Mouse (Mus musculus): Measurements from ENCODE around the gene Gh. TPM values are rescaled to one million over a fixed set of nuclear protein-coding genes. Genes with fewer than 3 reads are reported as not detected.
"Not testable (repeated sequence)": the region's sequence is repeated elsewhere in the genome, so short reads cannot be mapped to it uniquely, and the experiment has no call there.

Gene Gh
- polyA plus RNA-seq, 1 experiment, result not detected

DNA sequence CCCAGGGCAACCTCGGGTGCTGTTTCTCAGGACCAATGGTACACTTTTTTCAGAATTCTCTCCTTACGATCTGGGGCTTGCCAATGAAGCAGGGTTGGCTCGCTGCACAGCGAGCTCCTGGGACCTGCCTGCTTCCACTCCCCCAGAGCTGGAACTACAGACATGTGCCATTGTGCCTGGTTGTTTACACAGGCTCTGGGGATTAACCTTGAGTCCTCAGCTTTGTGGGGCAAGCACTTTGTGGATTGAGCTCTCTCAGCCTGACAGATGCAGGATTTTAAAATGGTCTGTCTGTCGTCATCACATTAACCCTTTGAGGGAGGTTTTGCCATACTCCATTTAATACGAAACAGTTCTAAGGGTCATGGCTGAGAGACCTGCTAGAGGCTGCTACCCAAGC is 43.2 kb upstream of the Gh start:
- H3K27me3 ChIP-seq (ENCODE audit: control insufficient read depth, insufficient read depth, insufficient read length), result peaks cover 45% of the 10 kb centered on the region
- no peak overlapping the region for H3K4me2 ChIP-seq (ENCODE audit: low read depth)
- no peak overlapping the region for H3ac ChIP-seq (ENCODE audit: control insufficient read depth, insufficient read length)
- no peak overlapping the region for H3K4me3 ChIP-seq
- H3K36me3 ChIP-seq (ENCODE audit: control insufficient read depth, insufficient read depth), result peaks cover 7% of the 10 kb centered on the region
- TF ChIP-seq USF1 (IDR thresholded peaks at IDR 0.05; ENCODE audit: low read depth) (no peak), E2F4 (IDR thresholded peaks at IDR 0.05; ENCODE audit: insufficient read depth) (no peak), SRF (IDR thresholded peaks at IDR 0.05; ENCODE audit: control insufficient read depth, insufficient read length, low read depth) (no peak), POLR2A (IDR thresholded peaks at IDR 0.05; ENCODE audit: insufficient read length, low read depth) (no peak), MYOD1 (IDR thresholded peaks at IDR 0.05; ENCODE audit: control insufficient read depth in 1 of 3, insufficient read length in 2 of 3, low read depth in 2 of 3) (peak in 1 of 3 experiments; percentile 12), MYOG (IDR thresholded peaks at IDR 0.05; ENCODE audit: control insufficient read depth in 1 of 3, insufficient read depth in 1 of 3, insufficient read length in 2 of 3, low read depth in 2 of 3) (peak in 2 of 3 experiments; percentile 47 to 56)
- no peaks in the 10 kb centered on the region for H3K79me2 ChIP-seq (ENCODE audit: control insufficient read depth, insufficient read depth)

DNA sequence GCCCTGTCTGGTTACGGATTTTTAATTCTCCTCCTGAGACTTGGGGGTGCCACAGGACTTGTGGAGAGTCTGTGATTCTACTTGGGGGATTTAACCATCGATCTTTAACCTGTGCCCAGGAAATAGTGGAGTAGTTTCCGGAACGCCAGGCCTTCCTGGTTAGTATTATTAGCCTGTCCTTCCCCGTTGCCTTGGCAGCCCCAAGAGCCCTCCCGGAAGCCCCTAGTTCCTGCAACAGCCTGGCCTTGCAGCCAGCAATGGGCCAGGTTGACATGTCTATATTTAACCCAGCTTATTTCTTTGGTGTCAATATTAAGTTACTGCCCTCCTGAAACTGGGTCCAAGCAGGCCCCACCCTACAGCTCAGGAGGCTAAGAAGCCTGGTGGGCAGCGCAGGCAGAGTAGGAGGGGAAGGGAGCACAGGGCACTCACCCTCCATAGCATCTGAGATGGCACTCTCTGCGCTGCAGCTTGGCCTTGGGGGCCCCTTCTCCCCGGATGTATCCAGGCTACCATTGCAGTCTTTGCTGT is 39.4 kb upstream of the Gh start:
- no peaks in the 10 kb centered on the region for H3K79me2 ChIP-seq (ENCODE audit: control insufficient read depth, insufficient read depth)
- H3K4me3 ChIP-seq, result no peak overlapping the region
- TF ChIP-seq CEBPB (IDR thresholded peaks at IDR 0.05; ENCODE audit: insufficient read depth, poor library complexity, severe bottlenecking), result no peak
- TF ChIP-seq SRF (IDR thresholded peaks at IDR 0.05; ENCODE audit: control insufficient read depth, insufficient read length, low read depth), result no peak
- no peak for TF ChIP-seq MYOD1 (IDR thresholded peaks at IDR 0.05; ENCODE audit: control insufficient read depth in 1 of 3, insufficient read length in 2 of 3, low read depth in 2 of 3)
- TF ChIP-seq E2F4 (IDR thresholded peaks at IDR 0.05; ENCODE audit: insufficient read depth), result no peak
- TF ChIP-seq USF1 (IDR thresholded peaks at IDR 0.05; ENCODE audit: low read depth), result no peak
- TF ChIP-seq TCF12 (IDR thresholded peaks at IDR 0.05; ENCODE audit: insufficient read depth, poor library complexity, severe bottlenecking), result no peak
- no peak for TF ChIP-seq TCF3 (IDR thresholded peaks at IDR 0.05; ENCODE audit: insufficient read length, low read depth)
- no peak for TF ChIP-seq POLR2A (IDR thresholded peaks at IDR 0.05; ENCODE audit: insufficient read length, low read depth)
- TF ChIP-seq MAX (IDR thresholded peaks at IDR 0.05; ENCODE audit: low read depth), result no peak
- no peak for TF ChIP-seq REST (IDR thresholded peaks at IDR 0.05; ENCODE audit: insufficient read depth, insufficient read length)
- TF ChIP-seq MYOG (IDR thresholded peaks at IDR 0.05; ENCODE audit: control insufficient read depth in 1 of 3, insufficient read depth in 1 of 3, insufficient read length in 2 of 3, low read depth in 2 of 3), result no peak
- TF ChIP-seq POLR2AphosphoS2 (IDR thresholded peaks at IDR 0.05; ENCODE audit: insufficient read length, low read depth), result no peak

DNA sequence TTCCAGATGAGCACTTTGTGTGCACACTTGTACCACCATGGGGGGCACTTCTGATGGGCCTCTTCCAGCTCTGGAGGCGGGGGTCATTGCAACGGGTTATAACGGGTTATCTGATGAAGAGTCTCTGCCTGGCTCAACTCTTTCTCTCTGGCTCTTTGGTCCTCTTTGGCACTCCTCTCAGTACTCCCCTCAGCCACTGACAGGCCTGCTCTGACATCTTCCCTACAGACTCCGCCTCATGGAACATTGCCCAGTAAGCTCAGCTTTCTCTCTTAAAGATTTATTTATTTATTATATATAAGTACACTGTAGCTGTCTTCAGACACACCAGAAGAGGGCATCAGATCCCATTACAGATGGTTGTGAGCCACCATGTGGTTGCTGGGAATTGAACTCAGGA is 37.7 kb upstream of the Gh start:
- peak overlapping the region; percentile 8 for H3K4me2 ChIP-seq (ENCODE audit: low read depth)
- H3K36me3 ChIP-seq (ENCODE audit: control insufficient read depth, insufficient read depth); H3K4me3 ChIP-seq; H3K79me2 ChIP-seq (ENCODE audit: control insufficient read depth, insufficient read depth); H3ac ChIP-seq (ENCODE audit: control insufficient read depth, insufficient read length): not testable (repeated sequence)
- peaks cover 12% of the 10 kb centered on the region for H3K27me3 ChIP-seq (ENCODE audit: control insufficient read depth, insufficient read depth, insufficient read length)

More for the DNA sequence above, 39.4 kb upstream of the Gh start:
- Histone ChIP-seq H3K4me2 (ENCODE audit: low read depth) (no peak overlapping the region), H3K36me3 (ENCODE audit: control insufficient read depth, insufficient read depth) (peaks cover 4% of the 10 kb centered on the region), H3K27me3 (ENCODE audit: control insufficient read depth, insufficient read depth, insufficient read length) (peaks cover 20% of the 10 kb centered on the region), H3ac (ENCODE audit: control insufficient read depth, insufficient read length) (no peak overlapping the region)

DNA sequence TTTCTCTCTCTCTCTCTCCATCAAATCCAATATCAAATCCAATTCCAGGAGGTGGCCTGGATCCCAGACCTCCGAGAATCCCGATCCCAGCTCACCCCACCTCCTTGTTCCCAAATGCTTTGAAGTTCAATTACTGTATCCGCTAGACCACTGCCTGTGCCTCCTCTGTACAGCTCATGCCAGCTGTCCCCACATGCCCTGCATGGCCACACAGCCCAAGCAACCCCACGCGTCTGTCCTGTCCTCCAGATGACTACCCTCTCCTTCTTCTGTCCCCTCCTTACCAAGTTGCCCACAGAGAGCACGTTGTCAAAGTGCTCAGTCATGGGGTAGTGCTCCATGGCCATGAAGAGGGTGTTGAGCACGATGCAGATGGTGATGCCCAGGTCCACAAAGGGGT is 37.2 kb upstream of the Gh start:
- no peaks in the 10 kb centered on the region for H3K79me2 ChIP-seq (ENCODE audit: control insufficient read depth, insufficient read depth)
- no peak overlapping the region for H3ac ChIP-seq (ENCODE audit: control insufficient read depth, insufficient read length)
- H3K36me3 ChIP-seq (ENCODE audit: control insufficient read depth, insufficient read depth), result peaks cover 4% of the 10 kb centered on the region
- peaks cover 10% of the 10 kb centered on the region for H3K27me3 ChIP-seq (ENCODE audit: control insufficient read depth, insufficient read depth, insufficient read length)
- no peak overlapping the region for H3K4me3 ChIP-seq
- H3K4me2 ChIP-seq (ENCODE audit: low read depth), result peak overlapping the region; percentile 28
- TF ChIP-seq REST (IDR thresholded peaks at IDR 0.05; ENCODE audit: insufficient read depth, insufficient read length) (no peak), TCF3 (IDR thresholded peaks at IDR 0.05; ENCODE audit: insufficient read length, low read depth) (no peak), MYOG (IDR thresholded peaks at IDR 0.05; ENCODE audit: control insufficient read depth in 1 of 3, insufficient read depth in 1 of 3, insufficient read length in 2 of 3, low read depth in 2 of 3) (peak; percentile 44 to 95 (median 88)), TCF12 (IDR thresholded peaks at IDR 0.05; ENCODE audit: insufficient read depth, poor library complexity, severe bottlenecking) (no peak), CEBPB (IDR thresholded peaks at IDR 0.05; ENCODE audit: insufficient read depth, poor library complexity, severe bottlenecking) (no peak), USF1 (IDR thresholded peaks at IDR 0.05; ENCODE audit: low read depth) (no peak), MYOD1 (IDR thresholded peaks at IDR 0.05; ENCODE audit: control insufficient read depth in 1 of 3, insufficient read length in 2 of 3, low read depth in 2 of 3) (peak in 2 of 3 experiments; percentile 35 to 88)

DNA sequence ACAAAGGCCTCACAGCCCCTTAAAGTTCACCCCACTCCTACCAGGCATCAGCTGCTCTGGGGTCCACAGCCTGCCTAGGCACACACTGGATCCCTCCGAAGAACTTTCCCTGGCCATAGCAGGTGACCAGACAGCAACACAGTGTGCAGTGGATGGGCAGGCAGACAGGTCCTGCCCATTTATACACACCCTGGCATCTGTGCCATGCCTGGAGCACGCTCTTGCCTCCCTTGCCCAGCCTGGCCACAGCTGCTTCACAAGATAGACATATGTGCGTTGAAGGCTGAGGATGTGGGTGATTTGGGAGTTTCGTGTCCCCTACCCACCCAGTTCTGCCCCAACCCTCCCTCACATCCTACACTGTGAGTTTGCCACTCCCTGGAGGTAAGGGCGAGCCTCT is 36.4 kb upstream of the Gh start:
- no peaks in the 10 kb centered on the region for H3K79me2 ChIP-seq (ENCODE audit: control insufficient read depth, insufficient read depth)
- H3K4me3 ChIP-seq, result no peak overlapping the region
- H3ac ChIP-seq (ENCODE audit: control insufficient read depth, insufficient read length), result no peak overlapping the region
- peak overlapping the region; percentile 42 for H3K4me2 ChIP-seq (ENCODE audit: low read depth)
- H3K27me3 ChIP-seq (ENCODE audit: control insufficient read depth, insufficient read depth, insufficient read length), result peaks cover 7% of the 10 kb centered on the region
- TF ChIP-seq POLR2A (IDR thresholded peaks at IDR 0.05; ENCODE audit: insufficient read length, low read depth) (no peak), MYOD1 (IDR thresholded peaks at IDR 0.05; ENCODE audit: control insufficient read depth in 1 of 3, insufficient read length in 2 of 3, low read depth in 2 of 3) (peak in 2 of 3 experiments; percentile 61 to 91), TCF3 (IDR thresholded peaks at IDR 0.05; ENCODE audit: insufficient read length, low read depth) (no peak), MYOG (IDR thresholded peaks at IDR 0.05; ENCODE audit: control insufficient read depth in 1 of 3, insufficient read depth in 1 of 3, insufficient read length in 2 of 3, low read depth in 2 of 3) (peak; percentile 40 to 93 (median 87))
- H3K36me3 ChIP-seq (ENCODE audit: control insufficient read depth, insufficient read depth), result peaks cover 4% of the 10 kb centered on the region
